Mouse (Mus musculus): ENCODE data around the gene Vmn2r82. TPM values are rescaled to one million over a fixed set of nuclear protein-coding genes. Genes with fewer than 3 reads are reported as not detected.
"Not testable (repeated sequence)": the region's sequence is repeated elsewhere in the genome, so short reads cannot be mapped to it uniquely, and the experiment has no call there.

The Vmn2r82 gene
- polyA plus RNA-seq (2015; fragmentation: Nextera tagmentation; extraction: Ambion mirVana) = not detected in 2 replicates

GRCm38 (mm10) chr10:79356220-79356619 is at the start of gene Vmn2r82:
Gene Vmn2r82, plus strand, starts transcription at chr10:79356520.
- not testable (repeated sequence) for H3K4me2 ChIP-seq (ENCODE audit: low read depth, low read length); H3K27me3 ChIP-seq (ENCODE audit: control insufficient read depth, insufficient read depth, low read length); H3K27ac ChIP-seq (ENCODE audit: low read length); H3K36me3 ChIP-seq (ENCODE audit: control insufficient read depth, insufficient read depth); H3K9ac ChIP-seq (ENCODE audit: low read length); H3K9me3 ChIP-seq (replicated peaks; ENCODE audit: control insufficient read depth, low read length); ATAC-seq (replicated peaks; ENCODE audit: extremely low read depth, insufficient read depth, low FRiP score); H3K4me1 ChIP-seq (ENCODE audit: control insufficient read depth, insufficient read depth, low read length); H3K4me3 ChIP-seq (ENCODE audit: low read length)
- 69% methylated on average over 4 of the region's 4 CpGs for WGBS

GRCm38 (mm10) chr10:79322033-79322736 is 34.1 kb upstream of the Vmn2r82 start:
- H3K4me3 ChIP-seq (ENCODE audit: low read length) = peak overlapping the region; percentile 45
- H3K36me3 ChIP-seq (ENCODE audit: control insufficient read depth, insufficient read depth); H3K9me3 ChIP-seq (replicated peaks; ENCODE audit: control insufficient read depth, low read length); H3K27me3 ChIP-seq (ENCODE audit: control insufficient read depth, insufficient read depth, low read length); ATAC-seq (replicated peaks; ENCODE audit: extremely low read depth, insufficient read depth, low FRiP score); H3K4me1 ChIP-seq (ENCODE audit: control insufficient read depth, insufficient read depth, low read length); H3K27ac ChIP-seq (ENCODE audit: low read length): not testable (repeated sequence)
- peak overlapping the region; percentile 38; the same call in 1 of the 2 replicates for H3K9ac ChIP-seq (ENCODE audit: low read length)
- peak overlapping the region; percentile 50 for H3K4me2 ChIP-seq (ENCODE audit: low read depth, low read length)
- WGBS = 3% methylated on average over 16 of the region's 16 CpGs

- no peaks in the 10 kb centered on the region for H3K27me3 ChIP-seq (ENCODE audit: control insufficient read depth, insufficient read depth, low read length)
- H3K27ac ChIP-seq (ENCODE audit: low read length) = no peak overlapping the region
Measured at GRCm38 (mm10) chr10:79322737-79323086, 33.6 kb upstream of the Vmn2r82 start.

GRCm38 (mm10) chr10:79399946-79400700 is 43.8 kb downstream of the Vmn2r82 start:
- not testable (repeated sequence) for H3K4me2 ChIP-seq (ENCODE audit: low read depth, low read length); H3K4me1 ChIP-seq (ENCODE audit: control insufficient read depth, insufficient read depth, low read length); H3K4me3 ChIP-seq (ENCODE audit: low read length); H3K36me3 ChIP-seq (ENCODE audit: control insufficient read depth, insufficient read depth); H3K27me3 ChIP-seq (ENCODE audit: control insufficient read depth, insufficient read depth, low read length); H3K9me3 ChIP-seq (replicated peaks; ENCODE audit: control insufficient read depth, low read length); ATAC-seq (replicated peaks; ENCODE audit: extremely low read depth, insufficient read depth, low FRiP score); H3K9ac ChIP-seq (ENCODE audit: low read length); H3K27ac ChIP-seq (ENCODE audit: low read length)
- WGBS = 74% methylated on average over 8 of the region's 8 CpGs

More at GRCm38 (mm10) chr10:79322737-79323086, 33.6 kb upstream of the Vmn2r82 start:
- Histone ChIP-seq H3K4me3 (ENCODE audit: low read length) (no peak overlapping the region), H3K9ac (ENCODE audit: low read length) (no peak overlapping the region), H3K9me3 (replicated peaks; ENCODE audit: control insufficient read depth, low read length) (no peaks in the 10 kb centered on the region), H3K4me2 (ENCODE audit: low read depth, low read length) (no peak overlapping the region), H3K4me1 (ENCODE audit: control insufficient read depth, insufficient read depth, low read length) (no peaks in the 10 kb centered on the region), H3K36me3 (ENCODE audit: control insufficient read depth, insufficient read depth) (no peaks in the 10 kb centered on the region)
- no peak for ATAC-seq (replicated peaks; ENCODE audit: extremely low read depth, insufficient read depth, low FRiP score)

GRCm38 (mm10) chr10:79417142-79417771 is 60.9 kb downstream of the Vmn2r82 start:
- no peak overlapping the region for H3K9ac ChIP-seq (ENCODE audit: low read length)
- no peaks in the 10 kb centered on the region for H3K4me1 ChIP-seq (ENCODE audit: control insufficient read depth, insufficient read depth, low read length)
- H3K9me3 ChIP-seq (replicated peaks; ENCODE audit: control insufficient read depth, low read length) = peaks cover 7% of the 10 kb centered on the region; the same call in 1 of the 2 replicates
- no peak overlapping the region for H3K4me2 ChIP-seq (ENCODE audit: low read depth, low read length)
- H3K27ac ChIP-seq (ENCODE audit: low read length) = no peak overlapping the region
- no peaks in the 10 kb centered on the region for H3K27me3 ChIP-seq (ENCODE audit: control insufficient read depth, insufficient read depth, low read length)
- ATAC-seq (replicated peaks; ENCODE audit: extremely low read depth, insufficient read depth, low FRiP score) = no peak
- WGBS = 82% methylated on average over 24 of the region's 24 CpGs
- H3K4me3 ChIP-seq (ENCODE audit: low read length) = peak overlapping the region; percentile 3
- no peaks in the 10 kb centered on the region for H3K36me3 ChIP-seq (ENCODE audit: control insufficient read depth, insufficient read depth)

GRCm38 (mm10) chr10:79417772-79418170 is 61.5 kb downstream of the Vmn2r82 start:
- not testable (repeated sequence) for H3K36me3 ChIP-seq (ENCODE audit: control insufficient read depth, insufficient read depth); H3K27ac ChIP-seq (ENCODE audit: low read length); H3K27me3 ChIP-seq (ENCODE audit: control insufficient read depth, insufficient read depth, low read length); H3K4me2 ChIP-seq (ENCODE audit: low read depth, low read length); H3K9ac ChIP-seq (ENCODE audit: low read length); H3K4me3 ChIP-seq (ENCODE audit: low read length); H3K4me1 ChIP-seq (ENCODE audit: control insufficient read depth, insufficient read depth, low read length); H3K9me3 ChIP-seq (replicated peaks; ENCODE audit: control insufficient read depth, low read length); ATAC-seq (replicated peaks; ENCODE audit: extremely low read depth, insufficient read depth, low FRiP score)
- WGBS = 83% methylated on average over 6 of the region's 6 CpGs

- not testable (repeated sequence) for ATAC-seq (replicated peaks; ENCODE audit: extremely low read depth, insufficient read depth, low FRiP score); H3K9ac ChIP-seq (ENCODE audit: low read length); H3K4me3 ChIP-seq (ENCODE audit: low read length); H3K27ac ChIP-seq (ENCODE audit: low read length); H3K27me3 ChIP-seq (ENCODE audit: control insufficient read depth, insufficient read depth, low read length); H3K4me1 ChIP-seq (ENCODE audit: control insufficient read depth, insufficient read depth, low read length); H3K36me3 ChIP-seq (ENCODE audit: control insufficient read depth, insufficient read depth); H3K9me3 ChIP-seq (replicated peaks; ENCODE audit: control insufficient read depth, low read length); H3K4me2 ChIP-seq (ENCODE audit: low read depth, low read length)
- 80% methylated on average over 23 of the region's 23 CpGs for WGBS
Measured at GRCm38 (mm10) chr10:79435141-79435820, 79.0 kb downstream of the Vmn2r82 start.

All from heart, embryonic 16.5 days (tissue).